Mouse (Mus musculus) WW6 (cell line): ENCODE measurements around the gene Clint1.

Experiments used
- DNase-seq: peaks from one replicate; pipeline ENCODE4 v3.0.0-alpha.2; 2013; ENCODE audit warnings: low read depth, low spot score

Clint1 gene

DNA sequence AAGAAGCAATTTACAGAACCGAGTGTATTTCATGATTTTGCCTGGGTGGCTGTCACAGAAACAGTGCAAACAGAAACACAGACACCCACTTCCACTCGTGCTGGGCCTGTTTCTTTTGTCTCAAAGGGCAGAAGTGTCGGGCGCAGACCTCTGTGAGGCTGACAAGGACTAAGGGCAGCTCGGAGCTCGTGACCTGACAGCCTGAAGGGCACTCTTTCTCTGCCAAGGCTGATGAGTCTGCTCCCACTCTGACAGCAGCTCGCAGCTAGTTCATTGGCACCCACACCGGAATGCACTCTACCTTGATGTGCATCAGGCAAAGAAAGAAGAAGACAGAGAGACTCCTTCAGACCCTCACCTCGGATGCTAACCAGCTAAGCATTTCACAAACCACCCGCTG is 77.7 kb downstream of the Clint1 start:
- no peak for DNase-seq

DNA sequence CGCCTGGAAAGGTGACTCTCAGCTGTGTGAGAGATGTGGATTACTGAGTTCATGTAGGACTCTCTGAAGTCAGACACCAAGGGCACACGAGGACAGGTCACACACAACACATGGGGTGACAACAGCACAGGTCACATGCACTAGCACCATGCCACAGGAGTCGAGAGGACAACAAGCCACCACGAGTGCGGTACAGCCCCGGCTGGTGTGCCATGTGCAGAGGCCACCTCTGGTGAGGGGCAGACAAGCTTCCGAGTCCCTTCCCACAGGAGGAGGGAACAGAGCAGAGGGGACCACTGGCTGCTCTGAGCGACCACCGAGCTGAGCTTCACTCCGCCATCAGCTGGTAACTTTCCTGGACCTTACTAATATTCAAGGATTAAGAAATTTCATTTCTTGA is 80.9 kb downstream of the Clint1 start:
- DNase-seq, result no peak

- DNase-seq, result no peak
Measured at GRCm38 (mm10) chr11:45937478-45937877, 85.6 kb downstream of the Clint1 start.

DNA sequence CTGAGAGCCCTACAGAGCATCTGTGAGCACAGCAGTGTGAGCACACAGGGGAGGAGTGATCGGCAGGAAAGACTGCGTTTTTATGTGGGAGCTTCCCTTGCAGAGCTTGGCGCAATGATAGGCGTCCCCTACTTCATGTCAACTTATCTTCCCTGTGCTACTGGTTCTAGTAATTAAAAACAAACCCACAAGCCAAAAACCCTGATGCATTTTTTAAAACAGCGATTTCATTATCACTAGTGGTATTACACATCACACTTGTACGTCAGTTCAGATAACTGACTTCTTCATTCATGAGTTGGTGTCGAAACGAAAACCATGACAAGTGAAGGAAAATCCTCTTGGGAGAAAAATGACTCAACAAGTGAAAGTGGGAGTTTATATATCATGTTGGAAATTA is 87.1 kb downstream of the Clint1 start:
- DNase-seq, result no peak

GRCm38 (mm10) chr11:45942281-45942680 is 90.4 kb downstream of the Clint1 start:
- DNase-seq, result no peak

- no peak for DNase-seq
Measured at GRCm38 (mm10) chr11:45943108-45943705, 91.4 kb downstream of the Clint1 start.

DNA sequence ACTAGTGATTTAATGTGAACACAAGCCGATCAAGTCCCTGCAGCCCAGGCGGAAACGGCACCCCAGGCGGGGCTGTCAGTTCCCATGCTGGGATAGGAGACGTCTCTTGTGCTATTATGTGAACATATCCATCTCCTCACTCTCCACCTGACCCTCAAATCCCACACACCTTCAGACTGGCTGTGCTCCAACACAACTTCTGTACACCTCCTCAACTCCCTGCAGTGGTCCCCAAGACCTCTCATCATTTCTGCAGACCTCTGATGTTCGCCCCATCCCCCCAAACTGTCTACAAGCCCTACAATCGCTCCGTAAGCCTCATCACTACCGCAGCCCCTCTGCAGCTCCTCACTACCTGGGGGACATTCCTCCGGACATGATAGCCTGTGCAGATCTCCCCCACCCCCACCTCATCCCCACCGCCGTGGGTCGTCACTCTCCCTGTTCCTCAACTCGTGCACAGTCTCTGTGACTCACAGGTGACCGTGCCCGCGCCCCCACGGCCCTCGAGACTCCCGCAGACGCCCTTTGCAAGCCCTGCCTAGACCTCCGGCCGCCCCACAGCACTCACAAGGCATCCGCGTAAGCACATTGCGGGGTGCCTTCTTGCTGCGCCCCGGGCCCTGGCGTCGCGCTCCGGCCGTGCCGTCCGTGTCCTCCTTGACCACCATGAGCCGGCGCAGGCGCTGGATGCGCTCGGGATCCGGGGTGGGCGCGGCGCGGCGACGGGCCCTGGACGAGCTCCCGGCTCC is 92.2 kb downstream of the Clint1 start:
- no peak for DNase-seq

DNA sequence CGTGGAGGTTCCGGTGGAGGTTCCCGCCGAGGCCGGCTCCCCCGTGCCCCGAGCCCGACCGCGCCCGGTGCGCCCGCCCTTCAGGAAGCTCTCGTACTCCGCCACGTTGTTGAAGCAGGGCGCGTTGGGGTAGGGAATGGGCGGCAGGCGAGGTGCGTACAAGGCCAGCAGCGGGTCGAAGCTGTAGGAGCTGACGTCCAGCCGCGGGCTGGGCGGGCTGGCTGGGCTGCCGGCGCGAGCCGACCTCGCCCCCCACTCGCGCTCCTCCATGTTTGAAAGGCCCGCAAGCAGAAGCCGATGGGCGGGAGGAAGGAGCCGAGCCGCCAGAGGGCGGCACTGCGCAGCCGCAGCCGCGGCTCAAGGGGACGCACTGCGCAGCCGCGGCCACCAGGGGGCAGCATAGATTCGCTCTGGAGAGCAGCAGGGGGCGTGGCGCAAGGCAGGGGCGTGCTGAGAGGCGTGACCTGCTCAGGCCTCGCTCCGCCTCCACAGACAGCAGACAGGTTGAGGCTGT is 92.8 kb downstream of the Clint1 start, which contains the start of gene Lsm11:
Lsm11 (minus strand) TSS at position 293 of the 514 bp plus-strand sequence.
- peak; percentile 91 for DNase-seq

- DNase-seq, result no peak
Measured at GRCm38 (mm10) chr11:45946796-45947195, 94.9 kb downstream of the Clint1 start.

GRCm38 (mm10) chr11:45947491-45947890 is 95.6 kb downstream of the Clint1 start:
- DNase-seq, result no peak

- DNase-seq, result peak; percentile 85
Measured at GRCm38 (mm10) chr11:45955127-45955627, 103.3 kb downstream of the Clint1 start, which contains the start of gene Thg1l. Gene Thg1l (minus strand): TSS chr11:45955494.

DNA sequence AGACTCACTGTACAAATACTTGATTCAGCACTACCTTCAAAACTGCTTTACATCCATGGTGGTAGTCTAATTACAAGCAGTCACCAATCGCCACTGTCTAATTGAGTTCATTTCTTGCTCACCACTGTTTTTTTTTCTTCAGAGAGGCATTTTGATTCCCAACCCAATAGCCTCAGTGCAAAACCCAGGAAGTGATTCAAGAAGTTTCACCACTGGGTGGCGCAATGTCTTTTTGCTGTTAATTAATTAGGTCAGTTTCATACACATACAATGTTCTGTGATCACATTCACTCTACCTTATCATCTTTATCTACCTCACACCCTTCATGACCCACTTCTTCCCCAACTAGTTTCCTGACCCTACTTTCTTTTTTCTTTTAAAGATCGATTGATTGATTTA is 107.7 kb downstream of the Clint1 start:
- DNase-seq, result no peak

GRCm38 (mm10) chr11:45960003-45960402 is 108.2 kb downstream of the Clint1 start:
- DNase-seq, result no peak
